Mouse (Mus musculus) adrenal gland, postnatal 36 days (tissue): Measurements from ENCODE around the gene Msantd1. TPM values are rescaled to one million over a fixed set of nuclear protein-coding genes. Genes with fewer than 3 reads are reported as not detected.
"Not testable (repeated sequence)": the region's sequence is repeated elsewhere in the genome, so short reads cannot be mapped to it uniquely, and the experiment has no call there.

ENCODE experiments used
- DNase-seq, 2 experiments: peaks; one replicate each; pipeline ENCODE4 v3.0.0; 2021; ENCODE audit warnings: mixed read lengths in 1 of 2
- long read RNA-seq, 2 experiments: library from polyadenylated mRNA; stranded (forward); transcript quantifications; one replicate each; pipeline ENCODE4 v2.0.0; 2021; ENCODE audit warnings: borderline sequencing depth in 2 of 2
- total RNA-seq, 2 experiments: library from RNA; stranded (reverse); gene quantifications; 2 replicates each; pipeline ENCODE4 v1.2.3; 2021

Msantd1 gene
- 1 to 10 TPM; 1.5 to 2.5 TPM for total RNA-seq
- long read RNA-seq, experiment 1, partial matches to known transcripts, result 0 of 3 reads
- long read RNA-seq, experiment 1, other reads (novel, unspliced or antisense), result 3 of 3 reads
- long read RNA-seq, experiment 2, partial matches to known transcripts, result 0 of 2 reads
- long read RNA-seq, experiment 2, other reads (novel, unspliced or antisense), result 2 of 2 reads

DNA sequence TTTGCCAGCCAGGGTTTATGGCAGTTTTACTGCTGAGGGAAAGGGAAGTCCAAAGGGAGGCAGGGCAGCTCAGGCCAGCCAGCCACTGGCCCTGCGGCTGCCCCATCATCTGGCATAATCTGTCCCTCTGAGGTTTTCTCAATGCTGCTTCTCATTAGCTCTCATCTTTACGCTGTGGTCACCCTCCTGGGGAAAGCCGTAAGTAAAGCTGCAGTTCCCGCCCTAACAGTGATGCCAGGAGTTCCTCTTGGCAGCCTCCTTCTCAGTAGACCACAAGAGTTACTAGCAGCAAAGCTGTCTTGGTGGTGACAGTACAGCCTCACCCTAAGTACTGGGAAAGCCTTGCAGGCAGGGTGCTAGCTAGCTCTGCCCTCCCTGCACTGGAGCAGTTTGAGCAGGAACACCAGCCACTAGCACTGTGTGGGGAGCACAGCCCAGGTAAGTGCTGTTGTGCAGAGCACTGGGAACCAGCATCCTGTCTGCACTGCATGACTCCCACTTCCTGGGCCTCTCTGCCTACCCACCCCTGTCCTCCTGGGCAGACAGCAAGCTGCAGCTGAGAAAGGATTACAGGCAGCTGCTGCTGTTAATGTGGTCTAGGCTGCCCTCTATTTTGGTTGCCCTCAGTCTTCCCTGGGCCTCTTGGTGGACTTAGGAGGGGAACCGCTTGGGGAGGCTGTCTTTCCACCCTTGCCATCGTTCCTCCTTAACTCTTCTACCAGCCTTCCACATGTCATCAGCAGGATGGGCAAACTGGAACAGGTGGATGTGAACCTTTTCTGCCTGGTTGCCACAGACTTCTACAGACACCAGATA is at the start of gene Msantd1:
Gene Msantd1, plus strand, starts transcription at position 103 of the 816 bp plus-strand sequence.
- no peak for DNase-seq

DNA sequence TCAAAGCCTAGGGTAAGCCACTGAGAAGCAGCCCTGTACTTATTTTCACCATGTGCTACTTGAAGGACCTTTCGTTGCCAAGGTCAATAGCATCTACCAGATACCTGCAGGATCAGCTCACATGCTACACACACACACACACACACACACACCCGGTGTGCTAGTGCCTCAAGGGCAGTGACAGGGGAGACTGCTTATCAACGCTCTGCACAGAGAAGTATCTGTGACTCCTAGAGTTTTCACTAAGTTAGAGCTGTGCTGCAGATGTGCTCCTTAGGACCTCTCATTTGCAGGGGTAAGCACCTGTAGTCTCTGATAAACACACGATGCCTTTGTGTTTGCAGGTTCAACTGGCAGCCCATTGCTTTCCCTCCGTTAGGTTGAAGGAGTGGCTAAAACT is 42.4 kb upstream of the Msantd1 start:
- DNase-seq, result no peak

DNA sequence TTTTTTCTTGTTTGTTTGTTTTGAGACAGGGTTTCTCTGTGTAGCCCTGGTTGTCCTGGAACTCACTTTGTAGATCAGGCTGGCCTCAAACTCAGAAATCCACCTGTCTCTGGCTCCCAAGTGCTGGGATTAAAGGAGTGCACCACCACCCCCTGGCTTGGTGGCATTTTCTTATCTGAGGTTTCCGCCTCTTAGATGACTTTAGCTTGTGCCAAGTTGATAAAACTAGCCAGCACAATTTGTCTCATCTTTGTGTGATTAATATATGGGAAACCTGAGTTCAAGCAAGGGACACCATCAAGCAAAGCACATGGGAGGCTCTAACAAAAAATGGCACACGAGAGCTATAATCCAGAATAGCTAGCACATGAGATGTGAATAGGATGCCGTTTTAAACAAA is 27.5 kb upstream of the Msantd1 start:
- not testable (repeated sequence) for DNase-seq

DNA sequence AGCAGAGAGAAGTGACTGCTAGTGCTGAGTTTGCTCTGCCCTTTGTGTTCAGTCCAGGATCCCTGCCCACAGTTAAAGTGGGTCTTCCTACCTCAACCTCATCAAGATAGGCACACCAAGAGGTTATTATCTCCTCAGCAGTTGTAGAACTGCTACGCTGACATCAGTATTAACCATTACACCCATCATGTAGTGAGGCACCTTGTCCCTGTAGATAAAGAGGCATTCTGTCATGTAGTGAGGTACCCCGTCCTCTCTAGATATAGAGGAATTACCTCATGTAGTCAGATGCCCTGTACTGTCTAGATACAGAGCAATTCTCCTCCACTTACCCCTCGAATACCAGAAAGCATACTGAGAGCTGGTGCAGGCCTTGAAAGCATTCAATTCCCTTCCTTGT is 26.8 kb upstream of the Msantd1 start:
- no peak for DNase-seq

DNA sequence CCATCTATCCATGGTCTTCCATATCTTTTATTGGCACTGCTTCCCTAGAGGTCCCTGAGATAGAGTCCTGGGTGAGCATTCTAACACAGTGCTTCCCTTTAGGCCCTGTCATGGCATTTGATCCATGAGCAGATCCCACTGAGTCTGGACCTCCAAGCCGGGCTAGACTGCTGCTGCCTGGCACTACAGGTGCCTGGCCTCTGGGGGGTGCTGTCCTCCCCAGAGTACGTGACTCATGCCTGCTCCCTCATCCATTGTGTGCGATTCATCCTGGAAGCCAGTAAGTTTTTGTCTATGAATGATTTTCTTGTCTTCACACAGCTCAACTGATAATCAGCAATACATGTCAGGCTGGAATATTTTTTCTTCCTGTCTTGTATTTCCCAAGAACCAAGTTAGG is 22.6 kb upstream of the Msantd1 start:
- peak; percentile 18 to 30 for DNase-seq

DNA sequence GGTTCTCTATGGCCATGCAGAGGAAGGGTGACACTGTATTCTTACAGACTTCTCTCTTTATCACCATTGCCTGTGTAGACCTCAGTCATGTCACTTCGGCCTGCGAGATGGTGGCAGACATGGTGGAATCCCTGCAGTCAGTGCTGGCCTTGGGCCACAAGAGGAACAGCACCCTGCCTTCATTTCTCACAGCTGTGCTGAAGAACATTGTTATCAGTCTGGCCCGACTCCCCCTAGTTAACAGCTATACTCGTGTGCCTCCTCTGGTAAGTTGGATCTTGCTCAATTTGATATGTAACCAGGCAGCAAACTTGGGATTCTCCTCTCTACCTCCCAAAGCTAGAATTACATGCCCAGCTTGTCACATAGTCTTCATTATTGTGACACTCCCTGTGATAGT is 18.6 kb upstream of the Msantd1 start:
- DNase-seq, result no peak

DNA sequence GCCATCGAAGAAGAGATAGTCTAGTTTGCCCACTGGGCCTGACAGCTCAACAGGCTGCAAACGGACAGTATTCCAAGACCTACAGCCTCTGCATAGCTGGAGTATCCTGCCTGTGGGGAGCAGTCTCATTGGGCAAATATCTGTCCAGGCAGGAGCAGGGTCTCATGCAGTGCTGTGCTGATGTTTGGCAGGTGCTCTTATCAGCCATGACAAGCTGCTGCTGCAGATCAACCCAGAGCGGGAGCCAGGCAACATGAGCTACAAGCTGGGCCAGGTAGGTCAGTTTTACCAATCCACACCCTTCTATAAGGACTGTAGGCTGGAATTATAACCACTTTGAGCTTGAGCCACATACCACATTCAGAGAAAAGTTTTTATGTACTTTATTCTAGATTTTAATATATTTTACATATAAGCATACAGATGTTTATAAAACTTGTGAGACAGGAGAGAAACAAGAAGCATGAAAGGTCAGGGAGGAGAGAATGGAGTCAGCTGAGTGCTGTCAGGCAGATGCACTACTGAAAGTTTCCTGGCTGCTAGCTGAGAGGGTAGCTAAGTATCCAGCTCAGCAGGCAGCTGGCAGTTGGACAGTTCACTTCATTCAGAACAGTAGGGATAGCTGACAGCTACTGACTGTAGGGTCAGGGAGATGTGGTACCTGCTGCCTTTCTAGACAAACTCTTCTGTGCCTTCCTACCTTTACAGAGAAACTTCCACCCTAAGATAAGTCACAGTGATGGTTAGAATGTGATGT is 10.9 kb upstream of the Msantd1 start:
- DNase-seq, result no peak

DNA sequence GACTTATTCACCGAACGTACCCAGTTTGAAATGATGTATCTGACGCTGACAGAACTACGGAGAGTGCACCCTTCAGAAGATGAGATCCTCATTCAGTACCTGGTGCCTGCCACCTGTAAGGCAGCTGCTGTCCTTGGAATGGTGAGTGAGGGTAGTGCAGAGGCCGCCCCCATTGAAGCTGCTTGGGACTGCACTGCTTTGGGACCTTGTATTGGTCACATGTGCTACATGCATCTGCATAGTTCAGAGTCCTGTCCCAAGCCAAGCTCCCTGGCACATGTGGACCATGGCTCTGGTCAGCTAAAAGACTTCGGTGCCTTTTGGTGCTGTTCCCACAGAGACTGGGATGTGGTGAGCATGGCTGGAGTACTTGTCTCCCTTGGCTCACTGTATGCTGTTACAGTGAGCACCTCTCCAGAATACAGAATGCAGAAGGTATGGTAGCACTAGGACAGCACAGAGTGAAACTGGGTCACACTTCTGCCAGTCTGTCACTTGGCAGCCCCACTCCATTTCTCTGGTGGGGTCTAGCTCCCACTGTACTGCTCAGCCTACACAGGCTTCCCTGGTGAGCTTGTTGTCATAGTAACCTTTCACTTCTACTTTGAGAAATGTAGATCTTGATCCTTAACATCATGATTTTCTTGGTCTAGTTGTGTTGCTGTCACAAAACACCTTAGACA is 7.9 kb upstream of the Msantd1 start:
- no peak for DNase-seq

DNA sequence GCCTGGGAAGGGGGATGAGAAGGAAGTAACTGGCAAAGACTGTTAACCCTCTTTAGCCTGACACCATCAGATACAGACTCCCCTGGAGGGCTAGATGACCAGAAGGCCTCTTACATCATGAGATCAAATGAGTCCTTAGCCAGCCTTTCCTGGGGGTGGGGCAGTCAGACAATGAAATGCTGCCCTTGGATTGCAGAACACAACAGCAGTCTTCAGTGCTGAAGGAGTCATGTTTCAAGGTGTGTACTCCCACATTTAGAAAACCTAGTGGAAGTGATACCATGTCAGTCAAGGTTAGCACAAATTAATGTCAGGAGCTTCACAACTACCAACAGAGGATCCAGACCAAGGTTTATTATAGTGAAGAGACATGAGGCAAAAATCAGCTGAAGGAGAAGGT is 5.4 kb upstream of the Msantd1 start:
- DNase-seq, result no peak

DNA sequence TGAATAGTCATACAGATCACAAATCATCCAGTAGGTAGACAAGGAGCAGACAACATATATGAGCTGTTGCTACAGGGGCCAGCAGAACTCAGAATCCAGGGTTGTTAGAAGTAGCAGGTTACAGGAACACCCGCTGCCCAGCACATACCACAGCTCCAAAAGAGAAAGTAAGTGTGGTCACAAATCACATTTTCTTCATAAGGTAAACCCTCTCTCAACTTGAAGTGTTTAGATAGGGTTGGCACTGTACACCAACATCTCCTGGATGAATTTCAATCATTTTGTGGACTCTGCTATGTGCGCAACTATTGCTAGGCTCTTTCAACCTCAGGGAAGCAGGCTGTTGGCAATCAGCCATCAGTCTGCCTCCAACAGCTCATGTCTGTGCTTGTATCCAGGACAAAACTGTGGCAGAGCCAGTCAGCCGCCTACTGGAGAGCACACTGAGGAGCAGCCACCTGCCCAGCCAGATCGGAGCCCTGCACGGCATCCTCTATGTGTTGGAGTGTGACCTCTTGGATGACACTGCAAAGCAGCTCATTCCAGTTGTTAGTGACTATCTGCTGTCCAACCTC is 4.9 kb upstream of the Msantd1 start:
- peak in 1 of 2 experiments; percentile 32 for DNase-seq

DNA sequence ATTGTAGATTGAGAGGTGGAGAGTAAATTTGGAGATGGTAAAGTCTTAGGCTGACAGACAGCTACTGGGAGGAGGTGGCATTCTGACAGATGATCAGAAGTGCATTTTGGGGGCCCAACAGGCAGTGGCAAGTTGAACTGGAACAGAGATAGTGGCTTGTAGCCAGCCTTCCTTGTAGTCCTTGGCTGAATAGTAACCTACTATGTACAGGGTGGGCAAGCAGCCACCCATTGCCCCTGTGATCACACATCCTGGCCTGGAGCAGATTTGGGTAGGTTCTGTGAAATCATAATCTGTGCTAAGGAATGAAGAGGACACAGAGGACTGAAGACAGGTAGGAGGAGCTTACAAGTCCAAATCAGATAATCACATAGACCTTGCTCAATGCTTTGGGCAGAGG is 3.4 kb upstream of the Msantd1 start:
- no peak for DNase-seq

DNA sequence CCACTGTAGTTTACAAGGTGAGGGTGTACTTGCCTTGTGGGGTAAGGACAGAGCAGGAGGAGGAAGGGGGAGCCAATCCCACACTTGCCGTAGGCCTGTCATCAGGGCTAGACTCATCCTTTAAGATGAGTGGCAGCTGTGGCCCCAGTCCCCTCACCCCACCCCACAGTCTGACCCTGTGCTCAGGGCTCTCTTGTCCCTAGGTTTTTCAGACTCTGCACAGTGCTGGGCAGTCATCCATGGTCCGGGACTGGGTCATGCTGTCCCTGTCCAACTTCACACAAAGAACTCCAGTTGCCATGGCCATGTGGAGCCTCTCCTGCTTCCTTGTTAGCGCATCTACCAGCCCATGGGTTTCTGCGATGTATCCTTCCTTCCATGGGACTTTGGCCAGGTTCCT is 582 bp upstream of the Msantd1 start:
- DNase-seq, result no peak

DNA sequence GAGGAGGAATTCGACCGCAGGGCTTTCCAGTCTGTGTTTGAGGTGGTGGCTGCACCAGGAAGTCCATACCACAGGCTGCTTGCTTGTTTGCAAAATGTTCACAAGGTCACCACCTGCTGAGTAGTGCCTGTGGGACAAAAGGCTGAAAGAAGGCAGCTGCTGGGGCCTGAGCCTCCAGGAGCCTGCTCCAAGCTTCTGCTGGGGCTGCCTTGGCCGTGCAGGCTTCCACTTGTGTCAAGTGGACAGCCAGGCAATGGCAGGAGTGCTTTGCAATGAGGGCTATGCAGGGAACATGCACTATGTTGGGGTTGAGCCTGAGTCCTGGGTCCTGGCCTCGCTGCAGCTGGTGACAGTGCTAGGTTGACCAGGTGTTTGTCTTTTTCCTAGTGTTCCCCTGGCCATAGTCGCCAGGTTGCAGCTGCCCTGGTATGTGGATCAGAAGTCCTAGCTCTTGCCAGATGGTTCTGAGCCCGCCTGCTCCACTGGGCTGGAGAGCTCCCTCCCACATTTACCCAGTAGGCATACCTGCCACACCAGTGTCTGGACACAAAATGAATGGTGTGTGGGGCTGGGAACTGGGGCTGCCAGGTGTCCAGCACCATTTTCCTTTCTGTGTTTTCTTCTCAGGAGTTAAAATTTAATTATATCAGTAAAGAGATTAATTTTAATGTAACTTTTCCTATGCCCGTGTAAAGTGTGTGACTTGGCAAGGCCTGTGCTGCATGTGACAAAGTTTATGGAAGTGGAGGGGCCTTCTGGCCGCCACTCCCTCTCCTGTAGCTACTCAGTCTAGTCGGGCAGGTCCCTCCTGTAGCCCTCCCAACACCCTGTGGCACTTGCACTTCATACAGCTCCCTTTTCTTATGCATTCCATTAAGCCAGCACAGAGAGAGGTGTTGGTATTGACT is 1.2 kb downstream of the Msantd1 start:
- no peak for DNase-seq

DNA sequence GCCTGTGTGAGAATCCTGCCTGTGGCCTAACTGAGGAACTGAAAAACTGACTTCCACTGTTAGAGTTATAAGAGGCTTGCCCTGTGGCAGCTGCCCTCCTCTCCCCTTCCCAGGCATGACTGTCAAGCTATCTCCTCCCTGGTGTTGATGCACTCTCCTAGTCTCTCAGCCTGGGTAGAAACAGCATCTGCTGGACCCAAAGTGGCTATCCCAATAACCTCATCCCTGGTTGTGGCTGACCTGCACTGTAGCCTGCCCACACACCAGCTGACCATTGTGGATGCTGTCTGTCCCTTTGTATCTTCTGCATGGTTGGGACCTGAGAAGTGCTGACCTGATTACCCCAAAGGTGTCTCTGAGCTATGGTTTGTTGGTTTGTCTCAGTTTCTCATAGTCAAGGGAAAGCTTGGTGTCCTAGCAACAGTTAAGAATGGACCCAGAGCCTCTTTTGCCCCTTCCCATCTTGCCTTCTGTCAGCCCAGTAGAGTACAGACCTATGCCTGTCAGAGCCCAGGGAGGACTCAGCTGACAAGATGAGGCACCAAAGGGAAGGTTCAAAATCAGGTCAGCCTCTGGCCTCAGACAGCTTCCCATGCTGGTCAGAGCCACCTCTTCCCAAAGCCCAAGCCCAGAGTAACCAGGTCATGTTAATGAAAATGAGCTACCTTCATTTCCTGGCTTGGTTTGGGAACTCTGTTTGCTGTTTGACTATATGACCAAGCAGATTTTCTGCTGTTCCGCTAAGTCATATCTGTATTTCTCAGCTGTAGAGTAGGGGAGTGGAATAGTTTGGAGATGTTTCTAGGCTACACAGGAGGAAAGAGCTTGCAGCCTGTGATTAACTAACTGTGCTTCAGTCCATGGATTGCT is 2.1 kb downstream of the Msantd1 start:
- DNase-seq, result no peak

DNA sequence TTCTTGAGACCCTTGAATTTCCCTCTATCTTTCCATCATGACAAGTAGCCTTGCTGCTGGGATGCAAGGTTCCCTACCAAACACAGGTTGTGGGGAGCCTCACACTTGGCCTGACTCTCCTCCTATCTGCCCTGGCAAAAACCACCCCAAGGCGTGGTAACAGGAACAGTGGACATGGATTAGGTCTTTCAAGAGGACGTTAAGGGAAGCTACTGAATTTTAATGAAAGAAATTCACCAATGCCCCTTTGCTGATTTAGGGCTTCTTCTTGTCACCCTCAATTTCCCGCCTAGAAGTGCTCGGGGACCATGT is 2.6 kb downstream of the Msantd1 start:
- no peak for DNase-seq

DNA sequence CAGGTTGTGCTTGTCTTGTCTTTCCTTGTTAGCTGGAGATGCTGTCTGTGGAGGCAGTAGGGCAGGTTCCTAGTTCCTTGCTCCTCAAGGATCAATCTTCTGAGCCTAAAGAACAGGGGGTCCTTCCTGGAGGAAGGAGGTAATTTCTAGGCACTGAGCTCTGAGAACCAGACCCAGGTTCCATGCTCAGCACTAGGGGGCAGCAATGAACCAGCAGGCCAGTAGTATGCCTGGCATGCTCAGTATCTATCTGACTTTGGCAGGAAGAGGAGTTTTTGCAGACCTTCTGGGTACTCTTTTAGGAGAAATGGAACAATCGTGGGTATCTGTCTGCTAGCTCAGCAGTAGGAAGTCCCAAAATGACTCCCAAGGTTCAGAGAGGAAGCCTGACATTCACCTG is 8.0 kb downstream of the Msantd1 start:
- peak; percentile 77 to 88 for DNase-seq

DNA sequence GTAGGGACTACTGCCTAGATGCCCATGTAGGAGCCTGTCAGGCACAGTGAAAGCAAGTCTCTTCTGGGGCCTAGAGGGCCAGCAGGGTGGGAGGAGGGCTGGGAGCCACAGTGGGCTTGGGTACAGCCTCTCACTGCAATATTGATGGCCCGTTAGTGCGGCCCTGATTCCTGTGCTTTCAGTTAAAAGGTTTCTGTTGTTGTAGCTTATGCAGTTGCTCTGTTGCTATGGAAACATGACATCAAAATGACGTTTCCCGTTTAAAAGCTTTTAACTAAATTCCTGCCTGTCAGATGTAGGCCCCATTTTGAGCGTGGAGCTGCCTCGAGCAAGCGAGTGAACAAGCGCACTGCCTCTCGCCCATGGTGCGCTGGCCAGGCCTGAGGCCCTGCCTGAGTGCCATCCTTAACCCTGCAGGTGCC is 9.4 kb downstream of the Msantd1 start:
- DNase-seq, result no peak

DNA sequence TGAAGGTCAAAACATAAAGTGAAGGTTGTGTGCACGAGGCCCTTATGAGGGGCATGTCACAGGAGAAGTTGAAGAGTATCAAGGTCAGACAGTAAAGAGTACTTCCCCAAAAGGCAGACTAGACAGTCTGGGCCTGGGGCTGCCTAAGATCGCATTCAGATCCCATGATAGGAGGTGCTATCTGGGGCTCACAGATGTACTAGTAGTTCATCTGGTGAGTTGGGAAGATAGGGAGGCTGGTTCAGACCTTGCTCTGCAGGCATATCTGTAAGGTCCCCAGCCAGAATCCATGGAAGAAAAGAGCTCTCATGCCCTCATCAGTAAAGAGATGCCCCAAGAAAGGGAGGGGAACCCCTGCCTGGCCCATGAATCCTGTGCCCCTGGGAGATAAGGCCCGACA is 11.0 kb downstream of the Msantd1 start:
- DNase-seq, result no peak

DNA sequence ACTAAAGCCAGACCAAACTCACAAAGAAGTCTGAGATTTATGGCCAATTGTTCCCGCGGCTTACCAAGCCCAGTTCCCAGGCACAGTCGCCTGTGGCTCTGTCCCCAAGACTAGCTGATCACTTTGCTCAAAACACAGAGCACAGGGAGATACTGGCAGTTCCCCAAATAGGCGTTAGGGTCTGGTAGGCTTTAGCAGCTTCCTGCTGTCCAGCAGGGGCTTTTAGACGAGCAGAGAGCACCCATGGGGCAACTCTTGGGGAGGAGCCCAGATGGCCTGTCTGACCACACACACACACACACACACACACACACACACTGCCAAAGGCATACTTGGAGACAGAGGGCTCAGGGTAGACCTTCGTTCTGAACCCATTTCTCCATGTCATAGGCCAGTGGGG is 14.7 kb downstream of the Msantd1 start:
- no peak for DNase-seq

DNA sequence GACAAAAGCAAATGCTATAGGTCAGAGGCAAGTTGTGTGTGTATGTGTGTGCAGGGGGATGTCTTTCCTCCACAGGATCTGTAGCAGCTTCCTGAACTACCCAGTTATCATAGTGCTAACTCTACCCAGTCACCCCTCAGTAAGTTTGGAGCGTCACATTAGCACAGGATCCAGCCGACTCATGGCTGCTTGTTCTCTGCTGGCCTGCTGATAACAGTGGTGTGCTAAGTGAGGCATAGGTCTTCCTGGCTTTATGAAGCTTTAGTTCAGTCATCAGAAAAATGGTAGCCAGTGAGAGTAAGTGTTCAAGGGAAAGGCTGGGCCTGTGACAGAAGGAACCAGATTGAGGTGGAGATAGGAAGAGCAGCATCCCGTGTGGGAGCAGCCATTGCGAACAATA is 16.1 kb downstream of the Msantd1 start:
- no peak for DNase-seq
